Mouse (Mus musculus) cerebellum, postnatal 25 days (tissue): ENCODE data around the gene Coa3.

Experiments used
- DNase-seq, 2 experiments: peaks; one replicate each; pipeline ENCODE4 v3.0.0; 2021; ENCODE audit warnings: mixed read lengths in 2 of 2

Gene Coa3

DNA sequence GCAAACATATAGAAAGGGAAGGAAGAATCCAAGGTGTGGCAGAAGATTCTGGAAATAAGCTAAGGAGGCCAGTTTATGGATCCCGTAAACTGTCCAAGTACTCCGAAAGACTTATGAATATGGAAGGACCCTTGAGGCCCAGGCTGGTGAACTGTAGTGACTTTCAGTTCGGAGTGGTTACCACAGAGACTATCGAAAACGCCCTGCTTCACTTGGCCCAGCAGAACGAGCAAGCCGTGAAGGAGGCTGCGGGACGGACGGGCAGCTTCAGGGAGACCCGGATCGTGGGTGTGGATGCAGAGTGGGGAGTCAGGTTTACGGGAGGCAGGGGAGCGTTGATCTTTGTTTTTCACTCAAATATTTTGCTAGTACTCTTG, 267 bp upstream of the Coa3 start:
- DNase-seq: peak in 1 of 2 experiments; percentile 36

DNA sequence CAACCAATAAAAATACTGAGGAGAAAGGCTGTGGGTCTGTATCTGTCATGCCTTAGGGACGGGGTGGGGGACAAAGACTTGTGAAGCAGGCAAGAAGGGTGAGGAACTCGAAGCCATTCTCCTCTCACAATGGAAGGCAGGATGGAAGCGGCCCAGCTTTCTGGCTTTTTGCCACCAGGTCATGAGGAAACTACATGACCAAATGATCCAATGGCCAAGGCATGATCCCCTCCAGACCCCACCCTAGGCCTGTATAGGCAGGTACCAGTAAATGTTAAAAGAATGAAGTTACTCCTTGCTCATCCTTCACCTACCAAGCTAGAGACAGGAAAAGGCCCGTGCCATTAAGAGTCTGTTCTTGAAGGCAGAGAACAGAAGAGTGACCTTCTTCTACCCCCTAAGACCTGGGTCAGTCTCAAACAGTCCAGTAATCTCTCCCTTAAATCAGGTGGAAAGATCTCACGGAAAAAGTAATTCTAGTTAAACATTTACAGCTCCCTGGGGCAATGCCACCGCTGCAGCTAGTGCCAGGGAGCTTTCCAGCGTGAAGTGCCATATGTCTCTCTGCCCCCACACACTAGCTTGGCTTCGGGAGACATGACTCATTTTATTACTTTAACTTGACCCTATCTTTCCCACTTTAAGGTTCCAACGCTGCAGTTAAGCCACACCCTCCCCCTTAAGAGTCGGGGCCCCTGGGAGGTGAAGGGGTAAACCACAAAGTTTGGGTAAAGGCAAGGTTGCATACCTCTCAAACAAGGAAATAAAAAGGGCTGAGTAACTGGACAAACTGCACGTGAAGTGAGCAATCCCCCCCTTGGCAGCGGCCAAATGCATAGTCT, 1.3 kb downstream of the Coa3 start:
- DNase-seq: no peak

- no peak for DNase-seq
Observed at GRCm38 (mm10) chr11:101276319-101277070, 2.4 kb downstream of the Coa3 start.

GRCm38 (mm10) chr11:101275309-101275708, 3.6 kb downstream of the Coa3 start:
- no peak for DNase-seq

DNA sequence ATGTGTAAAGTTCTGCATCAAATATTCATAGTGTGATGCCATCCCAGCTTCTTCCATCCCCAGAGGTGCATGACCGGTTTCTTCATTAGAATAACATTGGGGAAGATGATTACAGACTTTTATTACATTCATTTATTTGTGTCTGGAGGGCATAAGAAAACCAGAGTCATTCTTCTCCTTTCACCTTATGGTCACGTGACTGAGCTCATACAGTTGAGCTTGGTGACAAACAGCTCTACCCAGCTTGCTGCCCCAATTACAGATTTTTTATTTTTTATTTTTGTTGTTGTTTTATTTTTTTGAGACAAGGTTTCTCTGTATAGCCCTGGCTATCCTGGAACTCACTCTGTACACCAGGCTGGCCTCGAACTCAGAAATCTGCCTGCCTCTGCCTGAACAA, 6.5 kb downstream of the Coa3 start:
- no peak for DNase-seq

DNA sequence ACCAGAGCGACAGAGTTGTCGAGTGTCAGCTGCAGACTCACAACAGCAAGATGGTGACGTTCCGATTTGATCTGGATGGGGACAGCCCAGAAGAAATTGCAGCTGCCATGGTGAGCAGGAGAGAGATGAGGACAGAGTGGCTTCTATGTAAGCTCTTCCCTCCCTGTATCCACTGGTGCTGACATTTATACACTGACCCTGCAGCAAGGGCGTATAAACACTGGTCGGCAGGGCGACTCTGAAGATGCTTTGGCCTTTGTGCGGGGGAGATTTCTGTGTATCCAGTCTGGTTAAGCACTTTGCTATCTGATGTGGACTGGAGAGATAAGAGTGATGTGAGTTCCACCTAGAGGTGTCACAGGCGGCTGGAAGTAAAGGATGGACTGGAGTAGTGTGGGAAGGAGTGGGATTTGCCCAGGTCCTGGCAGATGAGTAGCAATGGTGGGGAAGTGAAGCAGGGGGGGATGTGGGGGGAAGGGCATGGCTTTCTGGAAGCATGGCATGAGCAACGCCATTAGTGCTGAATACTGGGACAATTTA, 9.3 kb downstream of the Coa3 start:
- peak; percentile 39 to 64 for DNase-seq

- DNase-seq: no peak
Observed at GRCm38 (mm10) chr11:101265906-101266305, 13.0 kb downstream of the Coa3 start.

GRCm38 (mm10) chr11:101264954-101265471, 13.9 kb downstream of the Coa3 start:
- no peak for DNase-seq

DNA sequence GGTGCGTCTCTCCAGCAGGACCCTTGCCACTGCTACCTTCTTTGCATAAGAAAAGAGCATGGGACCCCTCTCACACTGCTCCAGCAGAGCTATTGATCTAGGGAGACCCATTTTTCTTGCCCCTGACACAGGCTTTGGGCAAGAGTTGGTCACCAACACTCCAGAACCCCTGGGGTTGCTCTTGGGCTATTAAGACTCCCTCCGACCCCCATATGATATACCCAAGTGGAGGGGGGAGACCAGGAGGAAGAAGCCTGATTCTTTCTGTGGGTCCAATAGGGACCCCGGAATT, 15.0 kb downstream of the Coa3 start:
- no peak for DNase-seq

DNA sequence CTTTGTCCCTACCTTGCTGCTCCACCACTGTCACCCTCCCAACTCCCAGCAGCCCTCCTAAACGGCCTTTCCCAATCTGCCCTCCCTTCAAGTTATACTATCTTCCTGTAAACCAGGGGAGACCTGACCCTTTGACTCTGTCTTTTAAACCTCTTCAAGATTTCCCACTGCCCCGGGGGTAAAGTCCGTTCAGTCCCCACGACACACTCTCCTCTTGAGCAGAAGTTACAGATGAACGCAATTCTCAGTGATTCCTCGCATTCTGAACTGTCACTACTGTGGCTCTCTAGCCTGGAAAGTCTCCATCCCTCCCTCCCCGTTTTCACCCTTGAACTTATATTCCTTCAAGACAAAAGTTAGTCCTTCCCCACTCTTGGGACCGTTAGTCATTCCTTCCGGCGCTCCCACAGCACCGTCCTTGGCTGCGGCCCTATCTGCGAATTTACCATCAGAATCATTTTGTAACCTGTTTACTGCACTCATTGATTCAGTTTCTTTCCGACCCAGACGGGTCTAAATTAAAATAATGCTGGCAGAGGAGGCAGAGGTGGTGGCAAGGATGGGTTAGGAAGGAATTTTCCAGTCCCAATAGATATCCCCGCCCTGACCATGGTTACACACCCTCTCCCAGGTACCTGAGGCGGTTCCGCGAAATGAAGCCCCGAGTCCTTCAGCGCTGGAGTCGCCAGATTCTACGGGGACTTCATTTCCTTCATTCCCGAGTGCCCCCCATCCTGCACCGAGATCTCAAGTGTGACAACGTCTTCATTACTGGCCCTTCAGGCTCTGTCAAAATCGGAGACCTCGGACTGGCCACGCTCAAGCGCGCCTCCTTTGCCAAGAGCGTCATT, 15.6 kb downstream of the Coa3 start:
- no peak for DNase-seq

GRCm38 (mm10) chr11:101262272-101262967, 16.5 kb downstream of the Coa3 start:
- DNase-seq: no peak

DNA sequence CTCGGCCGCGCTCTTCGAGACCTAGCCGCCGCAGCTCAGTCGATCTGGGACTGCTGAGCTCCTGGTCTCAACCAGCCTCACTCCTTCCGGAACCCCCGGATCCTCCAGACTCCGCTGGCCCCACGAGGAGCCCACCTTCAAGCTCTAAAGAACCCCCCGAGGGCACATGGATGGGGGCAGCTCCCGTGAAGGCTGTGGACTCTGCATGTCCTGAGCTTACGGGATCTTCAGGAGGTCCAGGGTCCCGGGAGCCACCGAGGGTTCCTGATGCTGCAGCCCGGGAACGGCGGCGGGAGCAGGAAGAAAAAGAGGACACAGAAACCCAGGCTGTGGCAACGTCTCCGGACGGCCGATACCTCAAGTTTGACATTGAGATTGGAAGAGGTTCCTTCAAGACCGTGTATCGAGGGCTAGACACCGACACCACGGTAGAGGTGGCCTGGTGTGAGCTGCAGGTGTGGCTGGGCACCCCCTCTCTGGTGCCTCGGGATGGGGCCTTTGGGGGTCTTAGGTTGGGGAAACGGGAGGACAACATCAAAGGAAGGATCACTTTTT, 18.0 kb downstream of the Coa3 start:
- no peak for DNase-seq

- DNase-seq: peak; percentile 55 to 64
Observed at GRCm38 (mm10) chr11:101259948-101260825, 18.7 kb downstream of the Coa3 start, which contains the start of gene Wnk4. Gene Wnk4 (plus strand): TSS chr11:101260567.

- DNase-seq: no peak
Observed at GRCm38 (mm10) chr11:101259261-101259712, 19.6 kb downstream of the Coa3 start.

GRCm38 (mm10) chr11:101255826-101256775, 22.8 kb downstream of the Coa3 start:
- DNase-seq: no peak

DNA sequence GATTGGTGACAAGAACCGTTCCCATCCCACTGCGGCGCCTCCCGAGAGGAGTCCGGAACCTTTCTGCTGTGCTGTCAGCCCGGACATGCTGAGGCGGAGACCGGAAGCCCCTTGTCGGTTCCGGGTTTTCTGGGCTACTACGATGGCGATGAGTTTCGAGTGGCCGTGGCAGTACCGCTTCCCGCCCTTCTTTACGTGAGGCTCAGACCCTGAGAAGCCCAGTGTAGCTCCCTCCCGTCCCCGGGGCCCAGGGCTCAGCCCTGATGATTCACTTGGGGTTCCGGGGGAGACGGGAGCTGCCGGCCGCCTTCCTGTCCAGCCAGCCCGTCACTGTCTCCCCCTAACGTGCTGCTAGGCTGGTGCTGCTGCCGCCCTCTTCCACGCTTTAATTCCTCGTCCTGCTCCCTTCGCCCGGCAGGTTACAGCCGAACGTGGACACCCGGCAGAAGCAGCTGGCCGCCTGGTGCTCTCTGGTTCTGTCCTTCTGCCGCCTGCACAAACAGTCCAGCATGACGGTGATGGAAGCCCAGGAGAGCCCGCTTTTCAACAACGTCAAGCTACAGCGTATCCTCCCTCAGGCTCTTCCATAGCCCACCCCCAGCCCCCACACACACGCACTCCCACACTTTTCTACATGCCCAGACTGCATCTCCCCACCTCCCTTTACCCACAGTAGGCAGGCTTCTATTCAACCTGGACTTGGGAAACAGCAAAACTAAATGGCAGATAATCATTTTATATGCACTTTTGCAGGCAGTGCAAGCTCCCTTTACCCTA, 25.1 kb downstream of the Coa3 start, which contains the start of gene Vps25:
TSS of gene Vps25 (plus strand) at position 95 of the 777 bp plus-strand sequence.
- peak; percentile 86 to 90 for DNase-seq

DNA sequence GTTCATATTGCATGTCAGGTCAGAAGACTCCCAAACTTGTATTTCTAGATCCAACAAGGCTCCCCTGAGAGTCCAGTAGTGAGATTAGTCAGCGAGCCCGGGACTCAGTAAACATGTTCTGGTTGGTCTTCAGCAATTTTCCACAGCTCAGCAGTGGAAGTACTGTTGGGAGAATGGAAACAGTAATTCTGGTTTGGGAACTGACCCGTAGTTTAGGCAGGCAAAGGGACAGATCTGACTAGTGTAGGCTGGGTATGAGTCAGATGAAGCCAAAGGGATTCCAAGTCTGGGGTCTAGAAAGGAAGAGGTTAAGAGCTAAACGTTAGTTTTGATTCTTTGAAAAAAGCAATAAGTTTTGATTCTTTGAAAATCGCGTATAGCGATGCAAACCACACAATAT, 26.0 kb downstream of the Coa3 start:
- DNase-seq: no peak

GRCm38 (mm10) chr11:101251031-101251430, 27.9 kb downstream of the Coa3 start:
- no peak for DNase-seq
